Mouse (Mus musculus): ENCODE results near the gene Gm10322.

DNA sequence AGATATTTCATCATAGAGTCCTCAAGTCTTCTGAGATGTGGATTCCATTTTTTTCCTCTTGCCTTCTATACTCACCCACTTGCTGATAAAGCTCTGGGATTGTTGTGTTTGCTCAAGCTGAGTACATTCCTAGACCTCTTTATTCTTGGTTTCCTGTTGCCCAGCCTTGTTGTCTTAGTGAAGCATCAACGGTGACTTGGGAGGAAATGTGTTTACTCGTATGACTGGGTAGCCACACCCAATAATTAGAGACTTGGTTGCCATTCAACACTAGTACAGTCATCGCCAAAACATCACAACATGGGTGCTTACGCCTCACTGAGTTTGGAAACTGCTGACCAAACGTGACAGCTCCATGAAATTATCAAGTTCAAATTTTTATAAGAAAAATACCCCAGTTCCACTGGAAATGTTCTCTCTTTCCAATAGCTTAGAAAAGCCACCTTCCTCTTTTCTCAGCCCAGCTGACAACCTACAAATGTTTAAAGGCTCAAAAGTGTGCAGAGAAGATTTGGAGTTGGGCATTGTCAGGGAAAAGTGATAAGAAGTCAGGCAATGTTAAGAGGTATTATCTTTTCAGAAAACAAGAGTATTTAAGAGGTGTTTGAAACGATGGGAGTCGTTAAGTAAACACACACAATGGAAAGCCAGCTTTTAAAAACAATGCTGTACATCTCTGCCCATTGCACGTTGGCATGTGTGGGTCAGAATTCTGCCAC lies 27.0 kb downstream of the Gm10322 start:
- TF ChIP-seq EP300 (IDR thresholded peaks at IDR 0.05; ENCODE audit: insufficient read depth, low read depth, low read length) (no peak), CTCF (IDR thresholded peaks at IDR 0.05; ENCODE audit: low read depth, low read length) (no peak), POLR2A (IDR thresholded peaks at IDR 0.05; ENCODE audit: insufficient read depth, low read length) (no peak)
